ENCODE assay signal across 16 mouse cellular contexts in the genomic region with DNA sequence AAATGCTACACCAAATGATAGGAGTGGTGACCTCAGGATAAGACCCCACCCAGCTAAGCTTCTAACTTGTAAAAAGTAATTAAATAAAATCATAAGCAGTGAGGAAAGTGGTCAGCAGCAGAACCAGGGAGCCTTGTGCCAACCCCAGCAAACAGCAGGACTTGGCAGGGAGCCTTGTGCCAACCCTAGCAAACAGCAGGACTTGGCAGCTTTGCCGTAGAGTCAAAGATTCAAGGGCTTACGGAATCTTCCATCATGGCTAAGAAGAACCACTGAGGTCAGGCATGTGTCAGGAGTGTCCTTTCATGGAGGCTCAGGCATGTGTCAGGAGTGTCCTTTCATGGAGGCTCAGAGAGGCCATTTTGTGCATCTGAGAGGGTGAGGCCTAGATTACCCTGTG. TPM values are rescaled to one million over a fixed set of nuclear protein-coding genes. Genes with fewer than 3 reads are reported as not detected.
A peak's percentile ranks its signal among the peaks of the same experiment; 100 is the strongest.
DNase-seq lines count a peak whose midpoint lies in the region; ATAC-seq and TF ChIP-seq lines count a peak whose summit lies in the region.
"Had no signal": no experiment of that assay in that cellular context is flagged by ENCODE, and none has a peak within 500 bp of the region (broad histone marks: within the 10 kb centered on the region; RNA-seq: fewer than 3 reads in every experiment).

No protein-coding gene starts in this region.

- TF ChIP-seq CTCF in hindbrain, postnatal 0 days (IDR thresholded peaks at IDR 0.05; ENCODE audit: low read depth) = no peak
- TF ChIP-seq CTCF in midbrain, postnatal 0 days (IDR thresholded peaks at IDR 0.05) = no peak

- H3K27ac ChIP-seq in hindbrain, postnatal 0 days = no peak overlapping the region
- H3K27ac ChIP-seq in hindbrain, embryonic 10.5 days = no peak overlapping the region
- H3K27ac ChIP-seq in midbrain, postnatal 0 days (ENCODE audit: low read depth, low read length) = no peak overlapping the region
- no peak overlapping the region for H3K27ac ChIP-seq in midbrain, embryonic 14.5 days (replicated peaks; ENCODE audit: low read depth, low read length)
- H3K27ac ChIP-seq: embryonic facial prominence, embryonic 13.5 days; forebrain, embryonic 15.5 days; hindbrain, embryonic 14.5 days; liver, embryonic 15.5 days; midbrain, embryonic 12.5 days; neural tube, embryonic 15.5 days had no signal

- H3K4me2 ChIP-seq in hindbrain, postnatal 0 days (ENCODE audit: low read depth, low read length) = no peak overlapping the region
- H3K4me2 ChIP-seq in midbrain, postnatal 0 days (ENCODE audit: low read depth, low read length, poor library complexity, severe bottlenecking) = no peak overlapping the region
- no peak overlapping the region for H3K4me2 ChIP-seq in midbrain, embryonic 14.5 days (ENCODE audit: low read length)
- H3K4me2 ChIP-seq: embryonic facial prominence, embryonic 13.5 days; forebrain, embryonic 15.5 days; hindbrain, embryonic 14.5 days; liver, embryonic 15.5 days; midbrain, embryonic 12.5 days; neural tube, embryonic 15.5 days had no signal

- 48% methylated on average over 2 of the region's 2 CpGs for WGBS in hindbrain, postnatal 0 days
- WGBS in hindbrain, embryonic 10.5 days = 90% methylated on average over 2 of the region's 2 CpGs
- WGBS in midbrain, postnatal 0 days = 77% methylated on average over 2 of the region's 2 CpGs
- WGBS in midbrain, embryonic 14.5 days = 84% methylated on average over 2 of the region's 2 CpGs

- DNase-seq in hindbrain, postnatal 0 days (ENCODE audit: low spot score) = peak; percentile 60
- DNase-seq in hindbrain, embryonic 10.5 days (ENCODE audit: low spot score) = no peak
- DNase-seq in midbrain, postnatal 0 days (ENCODE audit: low spot score) = peak; percentile 44
- DNase-seq in midbrain, embryonic 14.5 days = no peak
- DNase-seq in adrenal gland, postnatal 14 days = peak; percentile 79
- DNase-seq in cerebellum, postnatal 36 days = peak; percentile 38 to 47
- DNase-seq in thymus, postnatal 0 days (ENCODE audit: low spot score) = no peak
- DNase-seq: kidney, postnatal 14 days; thymus, adult 2 months had no signal

- ATAC-seq in hindbrain, postnatal 0 days = no peak
- no peak for ATAC-seq in midbrain, postnatal 0 days (ENCODE audit: low FRiP score)
- no peak for ATAC-seq in midbrain, embryonic 14.5 days (ENCODE audit: low FRiP score, low TSS enrichment)
- ATAC-seq in monocyte, adult 5-6 weeks (replicated peaks; ENCODE audit: insufficient number of reproducible peaks, low FRiP score, low TSS enrichment, poor library complexity, severe bottlenecking) = no peak
- ATAC-seq: forebrain, embryonic 15.5 days had no signal

- H3K4me3 ChIP-seq in hindbrain, postnatal 0 days (ENCODE audit: low read length) = no peak overlapping the region
- H3K4me3 ChIP-seq in hindbrain, embryonic 10.5 days = no peak overlapping the region
- no peak overlapping the region for H3K4me3 ChIP-seq in midbrain, postnatal 0 days (ENCODE audit: low read depth, low read length)
- H3K4me3 ChIP-seq in midbrain, embryonic 14.5 days (replicated peaks; ENCODE audit: low read depth, low read length) = no peak overlapping the region
- H3K4me3 ChIP-seq: embryonic facial prominence, embryonic 13.5 days; forebrain, embryonic 15.5 days; liver, embryonic 15.5 days; midbrain, embryonic 12.5 days; neural tube, embryonic 15.5 days had no signal

- no peaks in the 10 kb centered on the region for H3K9me3 ChIP-seq in hindbrain, postnatal 0 days (ENCODE audit: low read length)
- H3K9me3 ChIP-seq in hindbrain, embryonic 10.5 days = no peaks in the 10 kb centered on the region
- H3K9me3 ChIP-seq in midbrain, postnatal 0 days (ENCODE audit: low read length) = no peaks in the 10 kb centered on the region
- H3K9me3 ChIP-seq in midbrain, embryonic 14.5 days (ENCODE audit: control insufficient read depth, low read length) = no peaks in the 10 kb centered on the region
- H3K9me3 ChIP-seq: embryonic facial prominence, embryonic 13.5 days; forebrain, embryonic 15.5 days; liver, embryonic 15.5 days; midbrain, embryonic 12.5 days; neural tube, embryonic 15.5 days had no signal

- H3K9ac ChIP-seq in hindbrain, postnatal 0 days (replicated peaks; ENCODE audit: low read length) = no peak overlapping the region
- H3K9ac ChIP-seq in midbrain, postnatal 0 days (replicated peaks; ENCODE audit: low read length, poor library complexity, severe bottlenecking) = no peak overlapping the region
- H3K9ac ChIP-seq in midbrain, embryonic 14.5 days (replicated peaks; ENCODE audit: low read length) = no peak overlapping the region
- H3K9ac ChIP-seq: embryonic facial prominence, embryonic 13.5 days; forebrain, embryonic 15.5 days; hindbrain, embryonic 14.5 days; liver, embryonic 15.5 days; midbrain, embryonic 12.5 days; neural tube, embryonic 15.5 days had no signal

- H3K4me1 ChIP-seq in hindbrain, postnatal 0 days (ENCODE audit: insufficient read depth, low read length) = no peaks in the 10 kb centered on the region
- no peaks in the 10 kb centered on the region for H3K4me1 ChIP-seq in hindbrain, embryonic 10.5 days (replicated peaks)
- no peaks in the 10 kb centered on the region for H3K4me1 ChIP-seq in midbrain, postnatal 0 days (ENCODE audit: insufficient read depth, low read length)
- no peaks in the 10 kb centered on the region for H3K4me1 ChIP-seq in midbrain, embryonic 14.5 days (ENCODE audit: control insufficient read depth, insufficient read depth, low read length)
- H3K4me1 ChIP-seq: embryonic facial prominence, embryonic 13.5 days; forebrain, embryonic 15.5 days; midbrain, embryonic 12.5 days; neural tube, embryonic 15.5 days had no signal

- H3K36me3 ChIP-seq in hindbrain, postnatal 0 days (ENCODE audit: insufficient read depth, low read length) = no peaks in the 10 kb centered on the region
- H3K36me3 ChIP-seq in hindbrain, embryonic 10.5 days = no peaks in the 10 kb centered on the region
- no peaks in the 10 kb centered on the region for H3K36me3 ChIP-seq in midbrain, postnatal 0 days (ENCODE audit: insufficient read depth, low read length)
- no peaks in the 10 kb centered on the region for H3K36me3 ChIP-seq in midbrain, embryonic 14.5 days (ENCODE audit: control insufficient read depth, insufficient read depth, low read length)
- H3K36me3 ChIP-seq: embryonic facial prominence, embryonic 13.5 days; forebrain, embryonic 15.5 days; liver, embryonic 15.5 days; midbrain, embryonic 12.5 days; neural tube, embryonic 15.5 days had no signal

- H3K27me3 ChIP-seq in hindbrain, postnatal 0 days (ENCODE audit: insufficient read depth, low read length) = no peaks in the 10 kb centered on the region
- no peaks in the 10 kb centered on the region for H3K27me3 ChIP-seq in hindbrain, embryonic 10.5 days (ENCODE audit: insufficient read depth, poor library complexity, severe bottlenecking)
- no peaks in the 10 kb centered on the region for H3K27me3 ChIP-seq in midbrain, postnatal 0 days (ENCODE audit: insufficient read depth, low read length)
- H3K27me3 ChIP-seq in midbrain, embryonic 14.5 days (ENCODE audit: control insufficient read depth, insufficient read depth, low read length) = no peaks in the 10 kb centered on the region
- H3K27me3 ChIP-seq: embryonic facial prominence, embryonic 13.5 days; midbrain, embryonic 12.5 days; neural tube, embryonic 15.5 days had no signal

RNA-seq across cellular contexts. Expression of gene Atg14, which starts 7.6 kb away (rescaled TPM):
- 5.2 and 6.1 TPM in 2 replicates for total RNA-seq in hindbrain, postnatal 0 days (2014; rRNA removed)
- 22.5 and 23.5 TPM in 2 replicates for polyA plus RNA-seq in hindbrain, postnatal 0 days (2015; fragmentation: Nextera tagmentation; extraction: Ambion mirVana)
- polyA plus RNA-seq in hindbrain, embryonic 10.5 days (2016; fragmentation: Nextera tagmentation; extraction: Ambion mirVana) = 16.5 and 16.6 TPM in 2 replicates
- total RNA-seq in midbrain, postnatal 0 days (2014; rRNA removed) = 5.3 and 5.8 TPM in 2 replicates
- 21.4 and 23.9 TPM in 2 replicates for polyA plus RNA-seq in midbrain, postnatal 0 days (2015; fragmentation: Nextera tagmentation; extraction: Ambion mirVana)
- polyA plus RNA-seq in midbrain, embryonic 14.5 days (2014; fragmentation: Nextera tagmentation; extraction: Ambion mirVana) = 16.6 and 19.8 TPM in 2 replicates
- 12.3 and 14.0 TPM in 2 replicates for total RNA-seq in adrenal gland, postnatal 14 days (2021)
- polyA plus RNA-seq in thymus, postnatal 0 days (2015; fragmentation: Nextera tagmentation; extraction: Ambion mirVana) = 9.8 and 10.3 TPM in 2 replicates
- 9.4 to 17.0 TPM (median 10.1 TPM) in 3 replicates for total RNA-seq in monocyte, adult 5-6 weeks (2017)

Comparison
In these comparisons a context has a peak if more than half of its experiments do, and no peak if none do; other contexts are left out.
1. DNase-seq: peak in hindbrain, postnatal 0 days (single experiment), midbrain, postnatal 0 days (single experiment), adrenal gland, postnatal 14 days (single experiment) and cerebellum, postnatal 36 days (2 of 2); none in hindbrain, embryonic 10.5 days (single experiment), midbrain, embryonic 14.5 days (single experiment) and thymus, postnatal 0 days (single experiment).